17 mouse cellular contexts compared by ENCODE assay signal in the genomic region with DNA sequence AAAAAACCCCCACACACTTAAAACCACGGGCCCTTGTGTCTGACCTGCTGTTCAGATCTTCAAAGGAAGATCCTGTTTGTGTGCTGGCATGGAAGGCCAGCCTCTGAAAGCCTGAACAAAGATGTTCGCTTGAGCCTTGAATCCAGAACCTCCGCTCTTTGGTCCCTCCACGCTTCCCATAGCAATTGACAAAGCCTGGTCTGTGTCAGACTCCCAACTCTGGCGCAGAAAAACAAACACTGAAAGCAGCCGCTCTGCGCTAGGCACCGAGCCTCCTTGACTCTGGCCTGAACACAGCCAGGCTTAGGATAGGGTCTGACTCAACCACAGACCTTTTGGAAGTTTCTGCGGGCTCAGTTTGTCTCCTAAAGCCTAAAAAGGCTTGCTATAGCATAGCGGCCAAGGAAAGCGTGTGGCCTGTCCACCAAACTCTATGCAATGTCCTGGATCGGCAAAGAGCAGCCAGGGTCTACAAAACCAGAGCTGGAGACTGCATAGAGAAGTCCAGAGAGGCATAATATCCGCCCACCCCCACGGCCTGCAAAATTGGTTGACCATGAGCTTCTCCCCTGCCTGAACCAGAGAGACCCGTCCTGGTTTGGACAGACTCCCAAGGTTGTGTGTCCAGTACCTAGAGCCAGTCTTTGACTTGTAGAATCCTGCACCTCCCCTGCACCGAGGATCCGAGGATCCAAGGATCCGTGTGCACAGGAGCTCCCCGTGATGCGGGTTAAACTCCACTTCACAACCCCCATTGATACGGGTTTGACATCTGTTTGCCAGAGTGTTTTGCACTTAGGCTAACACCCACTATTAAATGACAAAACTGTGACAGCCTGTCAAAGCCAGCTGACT. TPM values are rescaled to one million over a fixed set of nuclear protein-coding genes. Genes with fewer than 3 reads are reported as not detected.
DNase-seq lines count a peak whose midpoint lies in the region; ATAC-seq and TF ChIP-seq lines count a peak whose summit lies in the region.
"Had no signal": no experiment of that assay in that cellular context is flagged by ENCODE, and none has a peak within 500 bp of the region (broad histone marks: within the 10 kb centered on the region; RNA-seq: fewer than 3 reads in every experiment).

No protein-coding gene starts in this region.

- no peaks in the 10 kb centered on the region for H3K36me3 ChIP-seq in lung, embryonic 14.5 days (ENCODE audit: insufficient read depth)
- no peaks in the 10 kb centered on the region for H3K36me3 ChIP-seq in forebrain, embryonic 11.5 days (ENCODE audit: control insufficient read depth, insufficient read depth, low read length)
- H3K36me3 ChIP-seq in limb, embryonic 10.5 days = no peaks in the 10 kb centered on the region
- H3K36me3 ChIP-seq: embryonic facial prominence, embryonic 15.5 days; limb, embryonic 13.5 days had no signal

- H3K9me3 ChIP-seq in lung, embryonic 14.5 days (ENCODE audit: low read depth, low read length) = no peaks in the 10 kb centered on the region
- H3K9me3 ChIP-seq in forebrain, embryonic 11.5 days (ENCODE audit: control insufficient read depth, low read length) = no peaks in the 10 kb centered on the region
- H3K9me3 ChIP-seq in limb, embryonic 10.5 days (replicated peaks) = no peaks in the 10 kb centered on the region
- H3K9me3 ChIP-seq: embryonic facial prominence, embryonic 15.5 days; limb, embryonic 13.5 days had no signal

- no peak overlapping the region for H3K27ac ChIP-seq in lung, embryonic 14.5 days (ENCODE audit: low read depth)
- H3K27ac ChIP-seq in forebrain, embryonic 11.5 days (ENCODE audit: low read depth, low read length) = no peak overlapping the region
- no peak overlapping the region for H3K27ac ChIP-seq in limb, embryonic 10.5 days
- H3K27ac ChIP-seq in olfactory bulb, adult 2 months (ENCODE audit: insufficient read depth, low read depth, low read length) = peak overlapping the region; percentile 16; the same call in 1 of the 2 replicates
- no peak overlapping the region for H3K27ac ChIP-seq in left cerebral cortex, adult 2 months
- H3K27ac ChIP-seq: embryonic facial prominence, embryonic 15.5 days; limb, embryonic 13.5 days had no signal

- WGBS in lung, embryonic 14.5 days = 3% methylated on average over 21 of the region's 21 CpGs
- 4% methylated on average over 21 of the region's 21 CpGs for WGBS in forebrain, embryonic 11.5 days
- WGBS in limb, embryonic 10.5 days = 3% methylated on average over 21 of the region's 21 CpGs
- WGBS in olfactory bulb, adult 2 months = 47% methylated on average over 21 of the region's 21 CpGs

- intact Hi-C loops in left cerebral cortex, adult 2 months (cut with DNase I) = no loop called here

- H3K4me3 ChIP-seq in lung, embryonic 14.5 days (ENCODE audit: low read depth, low read length) = no peak overlapping the region
- H3K4me3 ChIP-seq in forebrain, embryonic 11.5 days (ENCODE audit: low read depth, low read length) = no peak overlapping the region
- no peak overlapping the region for H3K4me3 ChIP-seq in limb, embryonic 10.5 days
- no peak overlapping the region for H3K4me3 ChIP-seq in olfactory bulb, adult 2 months (ENCODE audit: insufficient read depth, low read depth, low read length)
- H3K4me3 ChIP-seq in left cerebral cortex, adult 2 months = no peak overlapping the region
- H3K4me3 ChIP-seq: limb, embryonic 13.5 days had no signal

- ATAC-seq in lung, embryonic 14.5 days (ENCODE audit: insufficient read depth) = no peak
- ATAC-seq in forebrain, embryonic 11.5 days (replicated peaks; ENCODE audit: low FRiP score) = no peak
- no peak for ATAC-seq in CD4-positive, CD25-positive, alpha-beta regulatory T cell, adult 4 months
- ATAC-seq: activated CD4-positive, CD25-positive, alpha-beta regulatory T cell, adult 4 months; liver, postnatal 0 days had no signal

- no peak for TF ChIP-seq CTCF in lung, embryonic 14.5 days (IDR thresholded peaks at IDR 0.05; ENCODE audit: low read depth)
- no peak for TF ChIP-seq CTCF in olfactory bulb, adult 2 months (IDR thresholded peaks at IDR 0.05; ENCODE audit: insufficient read depth, low read depth, low read length)
- TF ChIP-seq CTCF in left cerebral cortex, adult 2 months (IDR thresholded peaks at IDR 0.05) = no peak

- H3K4me2 ChIP-seq in lung, embryonic 14.5 days = peak overlapping the region; percentile 59; the same call in 1 of the 2 replicates
- peak overlapping the region; percentile 93; the same call in 1 of the 2 replicates for H3K4me2 ChIP-seq in forebrain, embryonic 11.5 days (ENCODE audit: low read depth, low read length, severe bottlenecking)

- H3K27me3 ChIP-seq in lung, embryonic 14.5 days (ENCODE audit: insufficient read depth, low read length) = peaks cover 84% of the 10 kb centered on the region
- peaks cover 57% of the 10 kb centered on the region for H3K27me3 ChIP-seq in forebrain, embryonic 11.5 days (ENCODE audit: control insufficient read depth, insufficient read depth, low read length)
- H3K27me3 ChIP-seq in limb, embryonic 10.5 days (ENCODE audit: low read depth, poor library complexity, severe bottlenecking) = peaks cover 89% of the 10 kb centered on the region

- H3K9ac ChIP-seq in lung, embryonic 14.5 days = no peak overlapping the region
- peak overlapping the region; percentile 16; the same call in 1 of the 2 replicates for H3K9ac ChIP-seq in forebrain, embryonic 11.5 days (ENCODE audit: low read length)
- H3K9ac ChIP-seq: embryonic facial prominence, embryonic 15.5 days; limb, embryonic 13.5 days; liver, postnatal 0 days had no signal

- no peak for TF ChIP-seq POLR2A in olfactory bulb, adult 2 months (IDR thresholded peaks at IDR 0.05; ENCODE audit: insufficient read depth, low read depth, low read length)

- no peaks in the 10 kb centered on the region for H3K4me1 ChIP-seq in lung, embryonic 14.5 days (ENCODE audit: insufficient read depth)
- peaks cover 32% of the 10 kb centered on the region for H3K4me1 ChIP-seq in forebrain, embryonic 11.5 days (replicated peaks; ENCODE audit: control insufficient read depth, insufficient read depth, low read length)
- H3K4me1 ChIP-seq in limb, embryonic 10.5 days = peaks cover 43% of the 10 kb centered on the region
- H3K4me1 ChIP-seq in olfactory bulb, adult 2 months (ENCODE audit: control insufficient read depth, insufficient read depth, low read length) = peaks cover 16% of the 10 kb centered on the region; the same call in 1 of the 2 replicates

- no peak for DNase-seq in lung, embryonic 14.5 days
- no peak for DNase-seq in lung, postnatal 25 days (ENCODE audit: low spot score)
- peak; percentile 66 for DNase-seq in forebrain, embryonic 11.5 days (ENCODE audit: low spot score)
- DNase-seq in limb, embryonic 10.5 days (ENCODE audit: low spot score) = peak; percentile 64
- no peak for DNase-seq in left cerebral cortex, adult 2 months (ENCODE audit: extremely low spot score in 1 of 2, low spot score in 2 of 2)
- no peak for DNase-seq in left cerebral cortex, adult 9 months (ENCODE audit: low spot score in 2 of 2)
- DNase-seq: cerebellum, adult 8-10 months; heart, postnatal 4 days; kidney, adult 9 months; liver, postnatal 0 days had no signal

RNA-seq across cellular contexts. Expression of gene Sox1, which starts 12.2 kb away (rescaled TPM):
- 0.04 TPM in 1 of 2 replicates, not detected in the other for polyA plus RNA-seq in lung, embryonic 14.5 days (2014; fragmentation: Nextera tagmentation; extraction: Ambion mirVana)
- polyA plus RNA-seq in forebrain, embryonic 11.5 days (2014; fragmentation: Nextera tagmentation; extraction: Ambion mirVana) = 11.3 and 12.4 TPM in 2 replicates
- not detected in 2 replicates for polyA plus RNA-seq in limb, embryonic 10.5 days (2016; fragmentation: Nextera tagmentation; extraction: Ambion mirVana)
- not detected in 2 replicates for polyA plus RNA-seq in olfactory bulb, adult 2 months (2012; ENCODE audit: insufficient read depth, insufficient read length, low replicate concordance, missing spikeins)
- 10 to 100 TPM in 1 of 2 experiments, 1 to 10 TPM in 1; 9.5 to 11.6 TPM for total RNA-seq in left cerebral cortex, adult 2 months (2021)
- not detected for polyA plus RNA-seq in CD4-positive, CD25-positive, alpha-beta regulatory T cell, adult 4 months (2017; shearing (Covaris generic))
- total RNA-seq: heart, adult 18-20 months; heart, postnatal 4 days had no signal
- polyA plus RNA-seq: activated CD4-positive, CD25-positive, alpha-beta regulatory T cell, adult 4 months; limb, embryonic 13.5 days; liver, postnatal 0 days; stomach, embryonic 16.5 days had no signal

Comparison
In these comparisons a context has a peak if more than half of its experiments do, and no peak if none do; other contexts are left out.
1. DNase-seq: peak in forebrain, embryonic 11.5 days (single experiment) and limb, embryonic 10.5 days (single experiment); none in lung, embryonic 14.5 days (single experiment), lung, postnatal 25 days (single experiment), left cerebral cortex, adult 2 months (0 of 2) and left cerebral cortex, adult 9 months (0 of 2).
2. RNA of gene Sox1, which starts 12.2 kb away (polyA plus RNA-seq): 11.3 to 12.4 TPM in forebrain, embryonic 11.5 days; 0.04 TPM in lung, embryonic 14.5 days, not detected in limb, embryonic 10.5 days, not detected in olfactory bulb, adult 2 months and not detected in CD4-positive, CD25-positive, alpha-beta regulatory T cell, adult 4 months; every median in the first group is over 10 times any median in the second.